Mouse (Mus musculus): ENCODE measurements at regions not wholly inside any gene's neighbourhood (a gene's known extent, or its start where the extent isn't known, plus 50 kb on each side); places are given as distances from the start of the nearest gene placed in this dataset.

DNA sequence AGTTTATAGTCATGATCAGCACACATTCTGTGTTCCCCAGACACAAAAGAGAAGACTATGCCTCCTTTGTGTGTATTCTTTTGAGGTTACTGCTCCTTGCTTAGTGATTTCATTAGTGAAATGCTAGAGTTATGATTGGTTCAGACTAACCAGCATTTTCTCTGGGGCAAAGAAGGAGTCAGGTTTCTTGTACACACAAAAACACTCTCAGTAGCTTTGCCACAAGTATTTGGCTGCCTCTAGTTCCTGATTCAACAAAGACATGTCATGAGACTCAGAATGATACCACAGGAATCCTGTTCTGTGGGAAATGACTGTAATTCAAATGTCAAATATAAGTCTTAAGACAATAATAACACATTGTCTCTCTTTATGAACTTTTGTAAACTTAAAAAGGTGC lies 86.9 kb downstream of the Alx1 start:
- no peak for ATAC-seq (ENCODE audit: insufficient read depth, low FRiP score, low TSS enrichment)
- no peak overlapping the region for H3K27ac ChIP-seq (ENCODE audit: low read depth, low read length)
- no peak overlapping the region for H3K4me2 ChIP-seq (ENCODE audit: low read depth)

GRCm38 (mm10) chr10:102940823-102941519 lies 89.0 kb downstream of the Alx1 start:
- Histone ChIP-seq H3K27ac (ENCODE audit: low read depth, low read length) (no peak overlapping the region), H3K9me3 (ENCODE audit: control insufficient read depth, low read length) (no peaks in the 10 kb centered on the region), H3K4me1 (ENCODE audit: control insufficient read depth, insufficient read depth, low read length) (no peaks in the 10 kb centered on the region), H3K9ac (ENCODE audit: low read length) (no peak overlapping the region), H3K4me2 (ENCODE audit: low read depth) (no peak overlapping the region), H3K36me3 (ENCODE audit: control insufficient read depth, insufficient read depth, low read length) (no peaks in the 10 kb centered on the region), H3K4me3 (ENCODE audit: low read depth, low read length) (no peak overlapping the region), H3K27me3 (ENCODE audit: control insufficient read depth, insufficient read depth, low read length) (no peaks in the 10 kb centered on the region)
- DNase-seq (ENCODE audit: low spot score), result no peak
- no peak for ATAC-seq (ENCODE audit: insufficient read depth, low FRiP score, low TSS enrichment)

More for the DNA sequence above, 86.9 kb downstream of the Alx1 start:
- Histone ChIP-seq H3K4me3 (ENCODE audit: low read depth, low read length) (no peak overlapping the region), H3K27me3 (ENCODE audit: control insufficient read depth, insufficient read depth, low read length) (no peaks in the 10 kb centered on the region), H3K9ac (ENCODE audit: low read length) (no peak overlapping the region), H3K36me3 (ENCODE audit: control insufficient read depth, insufficient read depth, low read length) (no peaks in the 10 kb centered on the region), H3K9me3 (ENCODE audit: control insufficient read depth, low read length) (no peaks in the 10 kb centered on the region), H3K4me1 (ENCODE audit: control insufficient read depth, insufficient read depth, low read length) (no peaks in the 10 kb centered on the region)
- DNase-seq (ENCODE audit: low spot score), result no peak

- Histone ChIP-seq H3K4me1 (ENCODE audit: control insufficient read depth, insufficient read depth, low read length) (no peaks in the 10 kb centered on the region), H3K9me3 (ENCODE audit: control insufficient read depth, low read length) (no peaks in the 10 kb centered on the region), H3K27me3 (ENCODE audit: control insufficient read depth, insufficient read depth, low read length) (no peaks in the 10 kb centered on the region), H3K4me2 (ENCODE audit: low read depth) (no peak overlapping the region), H3K27ac (ENCODE audit: low read depth, low read length) (no peak overlapping the region), H3K36me3 (ENCODE audit: control insufficient read depth, insufficient read depth, low read length) (no peaks in the 10 kb centered on the region), H3K4me3 (ENCODE audit: low read depth, low read length) (no peak overlapping the region), H3K9ac (ENCODE audit: low read length) (no peak overlapping the region)
- 77% methylated on average over 3 of the region's 3 CpGs for WGBS
- ATAC-seq (ENCODE audit: insufficient read depth, low FRiP score, low TSS enrichment) (no peak), DNase-seq (ENCODE audit: low spot score) (no peak)
These were observed 98.6 kb downstream of the Alx1 start for GRCm38 (mm10) chr10:102931445-102931844.

DNA sequence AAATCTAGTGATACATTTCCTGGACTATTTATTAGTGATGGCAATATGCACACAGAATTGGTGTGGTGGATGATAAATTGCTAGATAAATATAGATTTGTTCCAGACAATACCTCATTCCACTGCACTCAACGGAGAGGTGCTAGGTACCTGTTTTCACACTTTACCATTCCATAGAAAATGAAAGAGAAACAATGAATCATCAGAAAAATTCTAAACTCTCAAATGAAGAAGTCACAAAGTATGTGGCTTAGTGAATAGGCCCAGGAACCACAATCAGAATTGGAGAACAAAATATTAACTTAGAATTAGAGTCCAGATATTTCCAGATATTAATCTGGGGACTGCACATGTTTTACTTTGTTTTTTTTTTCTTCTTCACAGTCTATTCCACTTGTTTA lies 101.4 kb downstream of the Alx1 start:
- no peak overlapping the region for H3K4me3 ChIP-seq (ENCODE audit: low read depth, low read length)
- WGBS, result 81% methylated on average over 1 of the region's 1 CpGs
- no peaks in the 10 kb centered on the region for H3K36me3 ChIP-seq (ENCODE audit: control insufficient read depth, insufficient read depth, low read length)
- no peak overlapping the region for H3K9ac ChIP-seq (ENCODE audit: low read length)
- ATAC-seq (ENCODE audit: insufficient read depth, low FRiP score, low TSS enrichment) (no peak), DNase-seq (ENCODE audit: low spot score) (no peak)
- no peak overlapping the region for H3K4me2 ChIP-seq (ENCODE audit: low read depth)
- no peak overlapping the region for H3K27ac ChIP-seq (ENCODE audit: low read depth, low read length)
- no peaks in the 10 kb centered on the region for H3K27me3 ChIP-seq (ENCODE audit: control insufficient read depth, insufficient read depth, low read length)
- no peaks in the 10 kb centered on the region for H3K4me1 ChIP-seq (ENCODE audit: control insufficient read depth, insufficient read depth, low read length)
- H3K9me3 ChIP-seq (ENCODE audit: control insufficient read depth, low read length), result no peaks in the 10 kb centered on the region

- no peaks in the 10 kb centered on the region for H3K9me3 ChIP-seq (ENCODE audit: control insufficient read depth, low read length)
- ATAC-seq (ENCODE audit: insufficient read depth, low FRiP score, low TSS enrichment), result no peak
- H3K27ac ChIP-seq (ENCODE audit: low read depth, low read length), result no peak overlapping the region
- no peak overlapping the region for H3K4me2 ChIP-seq (ENCODE audit: low read depth)
- H3K4me1 ChIP-seq (ENCODE audit: control insufficient read depth, insufficient read depth, low read length), result no peaks in the 10 kb centered on the region
- H3K4me3 ChIP-seq (ENCODE audit: low read depth, low read length), result no peak overlapping the region
- H3K9ac ChIP-seq (ENCODE audit: low read length), result no peak overlapping the region
- no peaks in the 10 kb centered on the region for H3K36me3 ChIP-seq (ENCODE audit: control insufficient read depth, insufficient read depth, low read length)
- H3K27me3 ChIP-seq (ENCODE audit: control insufficient read depth, insufficient read depth, low read length), result no peaks in the 10 kb centered on the region
- no peak for DNase-seq (ENCODE audit: low spot score)
- 35% methylated on average over 2 of the region's 2 CpGs for WGBS
These were observed 132.6 kb downstream of the Alx1 start for GRCm38 (mm10) chr10:102897368-102897767.

DNA sequence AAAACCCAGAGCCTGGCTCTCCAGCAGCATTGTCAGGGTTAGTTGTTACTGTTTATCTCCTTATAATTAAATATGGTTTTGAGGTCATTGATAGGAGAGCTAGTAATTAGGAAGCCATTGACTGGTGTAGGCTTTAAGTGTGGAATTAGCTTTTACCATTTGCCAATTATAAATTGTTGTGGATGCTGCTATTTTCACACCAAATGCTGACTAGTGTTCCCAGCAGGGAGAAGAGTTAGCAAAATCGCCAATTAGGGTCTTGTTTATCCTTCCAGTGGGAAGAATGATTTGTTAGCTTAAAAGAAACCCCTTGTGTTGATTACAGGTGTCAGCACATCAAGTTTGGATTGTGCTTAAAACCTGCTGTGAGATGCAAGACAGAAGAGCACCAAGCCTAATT lies 134.1 kb downstream of the Alx1 start:
- Histone ChIP-seq H3K9me3 (ENCODE audit: control insufficient read depth, low read length) (no peaks in the 10 kb centered on the region), H3K4me1 (ENCODE audit: control insufficient read depth, insufficient read depth, low read length) (no peaks in the 10 kb centered on the region), H3K4me2 (ENCODE audit: low read depth) (no peak overlapping the region), H3K27me3 (ENCODE audit: control insufficient read depth, insufficient read depth, low read length) (no peaks in the 10 kb centered on the region), H3K4me3 (ENCODE audit: low read depth, low read length) (no peak overlapping the region), H3K27ac (ENCODE audit: low read depth, low read length) (no peak overlapping the region), H3K9ac (ENCODE audit: low read length) (no peak overlapping the region), H3K36me3 (ENCODE audit: control insufficient read depth, insufficient read depth, low read length) (no peaks in the 10 kb centered on the region)
- WGBS, result 20% methylated on average over 1 of the region's 1 CpGs
- DNase-seq (ENCODE audit: low spot score) (no peak), ATAC-seq (ENCODE audit: insufficient read depth, low FRiP score, low TSS enrichment) (no peak)

- Histone ChIP-seq H3K4me2 (ENCODE audit: low read depth) (no peak overlapping the region), H3K27me3 (ENCODE audit: control insufficient read depth, insufficient read depth, low read length) (no peaks in the 10 kb centered on the region), H3K4me3 (ENCODE audit: low read depth, low read length) (no peak overlapping the region), H3K27ac (ENCODE audit: low read depth, low read length) (no peak overlapping the region), H3K4me1 (ENCODE audit: control insufficient read depth, insufficient read depth, low read length) (no peaks in the 10 kb centered on the region), H3K9me3 (ENCODE audit: control insufficient read depth, low read length) (no peaks in the 10 kb centered on the region), H3K9ac (ENCODE audit: low read length) (no peak overlapping the region), H3K36me3 (ENCODE audit: control insufficient read depth, insufficient read depth, low read length) (no peaks in the 10 kb centered on the region)
- DNase-seq (ENCODE audit: low spot score) (no peak), ATAC-seq (ENCODE audit: insufficient read depth, low FRiP score, low TSS enrichment) (no peak)
- 97% methylated on average over 3 of the region's 3 CpGs for WGBS
These were observed 137.6 kb downstream of the Alx1 start for GRCm38 (mm10) chr10:102892373-102892772.

DNA sequence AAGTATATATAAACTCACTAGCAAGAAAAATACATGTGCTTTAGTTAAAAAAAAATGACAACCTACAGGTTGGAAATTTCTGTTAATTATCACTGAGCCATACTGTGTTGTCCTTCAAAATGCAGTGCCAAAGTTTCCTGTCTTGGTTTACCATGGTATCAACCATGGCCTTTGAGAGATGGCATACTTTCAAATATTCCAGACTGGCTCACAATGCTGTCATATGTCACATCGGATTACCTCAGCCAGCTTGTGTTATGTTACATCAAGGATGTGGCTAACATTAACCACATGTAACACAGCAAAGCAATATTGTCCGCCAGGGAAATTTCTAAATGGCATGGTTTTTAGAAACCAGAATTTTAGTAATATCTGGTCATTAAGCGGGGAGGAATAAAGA lies 140.3 kb downstream of the Alx1 start:
- WGBS, result 88% methylated on average over 3 of the region's 3 CpGs
- no peak for DNase-seq (ENCODE audit: low spot score)
- H3K27ac ChIP-seq (ENCODE audit: low read depth, low read length), result no peak overlapping the region
- no peak overlapping the region for H3K4me3 ChIP-seq (ENCODE audit: low read depth, low read length)
- no peak overlapping the region for H3K9ac ChIP-seq (ENCODE audit: low read length)
- no peaks in the 10 kb centered on the region for H3K36me3 ChIP-seq (ENCODE audit: control insufficient read depth, insufficient read depth, low read length)
- ATAC-seq (ENCODE audit: insufficient read depth, low FRiP score, low TSS enrichment), result no peak
- H3K27me3 ChIP-seq (ENCODE audit: control insufficient read depth, insufficient read depth, low read length), result no peaks in the 10 kb centered on the region
- no peaks in the 10 kb centered on the region for H3K4me1 ChIP-seq (ENCODE audit: control insufficient read depth, insufficient read depth, low read length)
- no peak overlapping the region for H3K4me2 ChIP-seq (ENCODE audit: low read depth)
- no peaks in the 10 kb centered on the region for H3K9me3 ChIP-seq (ENCODE audit: control insufficient read depth, low read length)

- DNase-seq (ENCODE audit: low spot score), result no peak
- Histone ChIP-seq H3K27ac (ENCODE audit: low read depth, low read length) (no peak overlapping the region), H3K27me3 (ENCODE audit: control insufficient read depth, insufficient read depth, low read length) (no peaks in the 10 kb centered on the region)
These were observed 148.1 kb downstream of the Alx1 start for GRCm38 (mm10) chr10:102881824-102882438.

More at GRCm38 (mm10) chr10:102881824-102882438, 148.1 kb downstream of the Alx1 start:
- Histone ChIP-seq H3K36me3 (ENCODE audit: control insufficient read depth, insufficient read depth, low read length) (no peaks in the 10 kb centered on the region), H3K4me2 (ENCODE audit: low read depth) (no peak overlapping the region), H3K9ac (ENCODE audit: low read length) (no peak overlapping the region), H3K4me3 (ENCODE audit: low read depth, low read length) (no peak overlapping the region), H3K9me3 (ENCODE audit: control insufficient read depth, low read length) (no peaks in the 10 kb centered on the region), H3K4me1 (ENCODE audit: control insufficient read depth, insufficient read depth, low read length) (no peaks in the 10 kb centered on the region)
- 58% methylated on average over 6 of the region's 6 CpGs for WGBS
- ATAC-seq (ENCODE audit: insufficient read depth, low FRiP score, low TSS enrichment), result no peak
